Mouse (Mus musculus): ENCODE data around the gene Lingo1.

The Lingo1 gene

DNA sequence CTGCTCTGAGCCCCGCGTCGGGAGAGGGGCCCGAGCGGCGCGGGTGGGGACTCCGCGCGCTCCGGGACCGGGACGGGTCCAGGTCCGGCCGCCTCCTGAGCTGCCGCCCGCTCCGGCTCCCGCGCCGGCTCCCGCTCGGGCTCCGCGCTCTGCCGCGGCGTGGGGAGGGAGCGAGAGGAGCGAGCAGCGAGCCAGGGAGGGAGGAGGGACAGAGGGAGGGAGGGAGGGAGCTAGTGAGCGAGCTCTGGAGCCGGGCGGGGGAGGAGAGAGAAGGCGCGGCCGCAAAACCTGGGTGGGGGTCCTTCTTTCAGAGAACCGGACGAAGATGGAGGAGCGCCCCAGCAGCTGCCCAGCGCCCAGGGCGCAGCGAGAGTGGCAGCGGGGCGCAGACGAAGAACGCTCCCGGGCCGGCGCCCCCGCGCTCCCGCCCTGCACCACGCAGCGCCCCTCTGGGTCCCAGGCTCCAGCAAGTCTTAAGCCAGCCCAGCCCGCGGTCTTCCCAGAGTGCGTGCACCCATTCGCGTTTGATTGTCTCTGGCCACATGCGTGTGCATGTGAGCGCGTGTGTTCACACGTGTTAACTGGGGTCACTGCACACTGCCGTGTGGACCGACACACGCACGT, 160.7 kb downstream of the Lingo1 start:
- Histone ChIP-seq H3K9me3 (ENCODE audit: low read length) (no peaks in the 10 kb centered on the region), H3K27me3 (ENCODE audit: insufficient read depth, low read length) (peaks cover 88% of the 10 kb centered on the region), H3K36me3 (ENCODE audit: insufficient read depth, low read length) (no peaks in the 10 kb centered on the region), H3K4me3 (replicated peaks; ENCODE audit: low read length) (peak overlapping the region; percentile 84), H3K4me1 (replicated peaks; ENCODE audit: low read depth, low read length) (peaks cover 43% of the 10 kb centered on the region)
- TF ChIP-seq POU5F1 (IDR thresholded peaks at IDR 0.05; ENCODE audit: borderline replicate concordance, low read length) (no peak), CTCF (conservative IDR thresholded peaks at IDR 0.05; ENCODE audit: low read length) (no peak), NANOG (IDR thresholded peaks at IDR 0.05; ENCODE audit: borderline replicate concordance, low read length) (no peak)

DNA sequence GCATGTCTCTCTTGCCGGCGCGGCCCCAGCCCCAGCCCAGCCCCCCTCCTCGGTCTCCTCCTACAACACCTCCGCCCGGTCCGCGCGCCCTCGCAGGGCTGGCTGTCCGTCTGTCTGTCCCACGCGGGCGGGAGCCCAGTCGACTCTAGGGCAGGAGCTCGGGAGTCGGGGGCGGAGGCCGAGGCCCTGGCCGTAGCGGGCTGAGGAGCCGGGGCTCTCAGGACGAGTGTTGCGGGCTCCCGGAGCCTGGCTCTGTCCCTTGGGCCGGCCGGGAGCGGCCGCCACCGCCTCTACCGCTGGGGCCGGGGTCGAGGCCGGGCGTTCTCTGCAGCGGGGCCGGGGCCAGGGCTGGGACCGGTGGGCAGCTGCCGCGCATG, 161.2 kb downstream of the Lingo1 start:
- peak overlapping the region; percentile 84 for H3K4me3 ChIP-seq (replicated peaks; ENCODE audit: low read length)
- TF ChIP-seq NANOG (IDR thresholded peaks at IDR 0.05; ENCODE audit: borderline replicate concordance, low read length): no peak
- no peak for TF ChIP-seq POU5F1 (IDR thresholded peaks at IDR 0.05; ENCODE audit: borderline replicate concordance, low read length)
- TF ChIP-seq CTCF (conservative IDR thresholded peaks at IDR 0.05; ENCODE audit: low read length): no peak
- peaks cover 83% of the 10 kb centered on the region for H3K27me3 ChIP-seq (ENCODE audit: insufficient read depth, low read length)
- peaks cover 43% of the 10 kb centered on the region for H3K4me1 ChIP-seq (replicated peaks; ENCODE audit: low read depth, low read length)
- no peaks in the 10 kb centered on the region for H3K36me3 ChIP-seq (ENCODE audit: insufficient read depth, low read length)
- no peaks in the 10 kb centered on the region for H3K9me3 ChIP-seq (ENCODE audit: low read length)

DNA sequence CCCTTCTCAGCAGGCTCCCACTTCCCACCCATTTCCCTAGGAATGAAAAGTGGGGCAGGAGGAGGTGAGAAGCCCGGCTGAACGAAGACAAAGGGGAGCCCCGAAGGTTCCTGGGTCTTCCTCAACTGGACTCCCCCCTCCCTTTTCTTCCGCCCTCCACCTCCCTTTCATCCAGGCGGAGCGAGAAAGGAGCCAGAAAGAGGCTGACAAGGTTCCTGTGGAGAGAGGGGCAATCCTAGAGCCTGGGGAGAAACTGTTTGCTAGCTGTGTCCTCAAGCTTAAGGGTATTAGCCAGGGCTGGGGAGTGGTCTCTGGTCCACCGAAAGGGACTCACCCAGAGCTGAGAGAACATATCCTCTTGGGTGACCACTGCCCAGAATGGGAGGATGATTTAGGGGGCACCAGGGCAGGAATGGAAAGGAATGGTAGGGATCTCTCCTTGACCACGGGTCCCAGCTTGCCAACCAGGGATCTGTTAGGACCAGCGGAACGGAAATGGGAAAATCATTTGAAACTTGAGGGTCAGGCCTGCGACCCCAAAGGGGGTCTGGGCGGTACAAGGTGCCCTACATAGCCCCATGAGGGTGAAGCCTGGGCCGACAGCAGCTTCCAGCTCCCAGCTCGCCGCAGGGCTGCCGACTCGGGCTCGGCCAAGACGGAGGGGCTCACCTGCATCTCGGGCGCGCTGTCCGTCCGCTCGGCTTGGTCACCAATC, 161.7 kb downstream of the Lingo1 start:
- TF ChIP-seq CTCF (conservative IDR thresholded peaks at IDR 0.05; ENCODE audit: low read length) (no peak), NANOG (IDR thresholded peaks at IDR 0.05; ENCODE audit: borderline replicate concordance, low read length) (no peak), POU5F1 (IDR thresholded peaks at IDR 0.05; ENCODE audit: borderline replicate concordance, low read length) (no peak)
- Histone ChIP-seq H3K4me1 (replicated peaks; ENCODE audit: low read depth, low read length) (peaks cover 43% of the 10 kb centered on the region), H3K4me3 (replicated peaks; ENCODE audit: low read length) (peak overlapping the region; percentile 84), H3K27me3 (ENCODE audit: insufficient read depth, low read length) (peaks cover 78% of the 10 kb centered on the region), H3K9me3 (ENCODE audit: low read length) (no peaks in the 10 kb centered on the region), H3K36me3 (ENCODE audit: insufficient read depth, low read length) (no peaks in the 10 kb centered on the region)

DNA sequence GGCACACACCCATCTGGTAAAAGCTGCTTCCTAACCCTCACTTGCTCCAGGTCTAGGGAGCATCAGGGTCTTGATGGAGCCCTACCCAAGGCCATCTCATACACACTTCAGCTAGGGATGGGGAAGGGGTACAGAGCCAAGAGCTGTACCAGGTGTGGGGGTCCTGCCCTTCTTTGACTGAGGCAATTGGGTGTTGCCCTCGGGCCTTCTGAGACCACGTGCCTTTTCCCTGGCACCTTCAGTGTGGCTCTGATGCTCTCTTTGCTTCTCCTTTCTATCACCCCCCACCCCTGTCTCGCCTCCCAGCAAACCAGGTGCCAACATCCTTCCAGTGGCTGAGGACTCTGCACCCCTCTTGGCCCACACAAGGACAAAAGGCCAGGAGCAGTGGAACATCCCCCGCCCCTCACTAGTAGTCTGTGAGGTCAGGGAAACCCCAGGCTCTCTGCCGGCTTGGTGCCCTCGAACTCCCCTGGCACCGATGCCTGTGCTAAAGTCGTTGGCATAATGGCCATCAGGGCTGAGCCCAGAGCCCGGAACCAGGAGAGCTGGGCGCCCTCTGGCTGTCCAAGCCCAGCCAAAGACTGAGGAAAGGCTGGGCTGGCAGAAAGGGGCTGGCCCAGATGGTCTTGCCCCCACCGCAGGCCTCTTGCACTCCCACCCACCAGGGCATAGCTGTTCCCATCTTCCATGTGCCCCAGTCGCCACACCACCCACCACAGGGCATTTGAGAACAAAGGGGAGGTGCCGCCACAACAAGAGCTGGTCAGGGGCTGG, 162.6 kb downstream of the Lingo1 start:
- TF ChIP-seq POU5F1 (IDR thresholded peaks at IDR 0.05; ENCODE audit: borderline replicate concordance, low read length) (no peak), CTCF (conservative IDR thresholded peaks at IDR 0.05; ENCODE audit: low read length) (no peak), NANOG (IDR thresholded peaks at IDR 0.05; ENCODE audit: borderline replicate concordance, low read length) (no peak)
- H3K36me3 ChIP-seq (ENCODE audit: insufficient read depth, low read length): no peaks in the 10 kb centered on the region
- peaks cover 68% of the 10 kb centered on the region for H3K27me3 ChIP-seq (ENCODE audit: insufficient read depth, low read length)
- H3K9me3 ChIP-seq (ENCODE audit: low read length): no peaks in the 10 kb centered on the region
- H3K4me1 ChIP-seq (replicated peaks; ENCODE audit: low read depth, low read length): peaks cover 38% of the 10 kb centered on the region
- peak overlapping the region; percentile 84 for H3K4me3 ChIP-seq (replicated peaks; ENCODE audit: low read length)

DNA sequence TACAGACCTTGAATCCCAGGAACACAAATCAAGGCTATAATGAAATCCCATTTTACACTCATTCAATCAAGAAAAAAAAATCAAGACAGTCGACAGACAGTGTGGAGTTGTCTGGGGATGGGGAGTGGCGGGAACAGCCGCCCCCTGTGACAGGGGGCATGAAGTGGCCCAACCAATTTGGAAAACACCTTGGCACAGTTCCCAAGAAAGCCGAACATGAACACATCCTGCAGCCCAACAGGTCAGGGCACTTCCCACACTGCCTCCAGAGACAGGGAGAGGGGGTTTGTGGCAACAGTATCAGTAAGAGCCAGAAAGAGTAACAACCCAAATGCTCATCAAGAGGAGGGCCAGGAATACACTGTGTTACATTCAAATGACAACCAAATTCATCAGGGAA, 165.3 kb downstream of the Lingo1 start:
- H3K27me3 ChIP-seq (ENCODE audit: insufficient read depth, low read length): peaks cover 68% of the 10 kb centered on the region
- no peak for TF ChIP-seq CTCF (conservative IDR thresholded peaks at IDR 0.05; ENCODE audit: low read length)
- no peak for TF ChIP-seq POU5F1 (IDR thresholded peaks at IDR 0.05; ENCODE audit: borderline replicate concordance, low read length)
- no peak for TF ChIP-seq NANOG (IDR thresholded peaks at IDR 0.05; ENCODE audit: borderline replicate concordance, low read length)
- no peaks in the 10 kb centered on the region for H3K36me3 ChIP-seq (ENCODE audit: insufficient read depth, low read length)
- H3K4me3 ChIP-seq (replicated peaks; ENCODE audit: low read length): no peak overlapping the region
- no peaks in the 10 kb centered on the region for H3K9me3 ChIP-seq (ENCODE audit: low read length)
- H3K4me1 ChIP-seq (replicated peaks; ENCODE audit: low read depth, low read length): peaks cover 15% of the 10 kb centered on the region

DNA sequence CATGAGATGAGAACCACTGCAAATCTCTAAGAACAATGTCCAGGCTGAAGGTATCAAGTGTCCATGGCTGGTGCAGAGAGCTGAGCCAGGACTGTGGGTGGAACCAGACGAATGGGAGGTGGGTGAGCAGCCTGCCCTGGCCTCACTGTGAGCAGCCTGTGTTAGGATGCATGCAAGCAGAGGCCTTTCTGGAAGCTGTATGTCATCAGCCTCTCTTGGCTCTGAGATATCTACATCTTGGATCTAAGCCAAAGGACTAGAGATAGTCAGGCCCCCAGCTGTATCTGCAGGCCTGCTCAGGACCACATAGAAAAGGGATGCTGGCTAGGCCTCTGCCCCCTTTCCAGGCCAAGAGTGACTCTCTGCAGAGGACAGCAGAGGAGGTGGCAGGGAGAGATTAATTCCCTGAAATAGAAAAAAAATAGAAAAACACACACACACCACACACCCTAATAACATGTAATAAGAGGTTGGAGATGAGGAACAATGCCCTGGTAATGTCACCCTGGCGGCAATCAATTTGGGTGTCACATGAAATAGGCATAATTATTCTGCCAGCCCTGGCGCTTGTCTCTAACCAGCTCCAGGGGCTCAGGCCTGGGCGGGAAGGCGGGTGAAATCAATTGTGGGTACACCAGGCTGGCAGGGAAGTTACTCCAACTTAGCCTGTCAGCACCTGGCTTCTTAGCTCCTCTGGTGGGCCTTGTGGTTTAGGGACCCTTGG, 166.4 kb downstream of the Lingo1 start:
- Histone ChIP-seq H3K36me3 (ENCODE audit: insufficient read depth, low read length) (no peaks in the 10 kb centered on the region), H3K4me3 (replicated peaks; ENCODE audit: low read length) (no peak overlapping the region), H3K4me1 (replicated peaks; ENCODE audit: low read depth, low read length) (peaks cover 17% of the 10 kb centered on the region), H3K9me3 (ENCODE audit: low read length) (no peaks in the 10 kb centered on the region), H3K27me3 (ENCODE audit: insufficient read depth, low read length) (peaks cover 65% of the 10 kb centered on the region)
- no peak for TF ChIP-seq POU5F1 (IDR thresholded peaks at IDR 0.05; ENCODE audit: borderline replicate concordance, low read length)
- TF ChIP-seq CTCF (conservative IDR thresholded peaks at IDR 0.05; ENCODE audit: low read length): no peak
- no peak for TF ChIP-seq NANOG (IDR thresholded peaks at IDR 0.05; ENCODE audit: borderline replicate concordance, low read length)

DNA sequence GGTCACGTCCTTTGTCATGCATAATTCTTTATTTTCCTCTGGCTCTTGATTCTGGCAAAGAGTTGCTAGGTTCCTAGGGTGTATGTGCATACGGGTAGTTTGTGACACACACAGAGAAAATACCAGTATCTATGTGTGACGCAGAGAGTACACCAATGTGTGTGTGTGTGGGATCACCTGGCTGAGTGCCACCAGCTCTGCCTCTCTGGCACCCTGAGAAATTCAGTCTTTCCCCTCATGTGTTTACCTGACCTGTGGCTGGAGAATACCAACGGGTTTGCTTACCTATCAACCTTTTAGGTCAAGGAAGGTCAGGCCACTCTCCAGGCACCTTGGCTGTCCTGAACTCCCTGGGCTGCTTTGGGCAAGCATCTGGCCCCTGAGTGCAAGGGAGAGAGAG, 169.0 kb downstream of the Lingo1 start:
- no peak overlapping the region for H3K4me3 ChIP-seq (replicated peaks; ENCODE audit: low read length)
- H3K27me3 ChIP-seq (ENCODE audit: insufficient read depth, low read length): peaks cover 63% of the 10 kb centered on the region
- H3K36me3 ChIP-seq (ENCODE audit: insufficient read depth, low read length): no peaks in the 10 kb centered on the region
- TF ChIP-seq NANOG (IDR thresholded peaks at IDR 0.05; ENCODE audit: borderline replicate concordance, low read length) (no peak), POU5F1 (IDR thresholded peaks at IDR 0.05; ENCODE audit: borderline replicate concordance, low read length) (no peak), CTCF (conservative IDR thresholded peaks at IDR 0.05; ENCODE audit: low read length) (no peak)
- H3K4me1 ChIP-seq (replicated peaks; ENCODE audit: low read depth, low read length): peaks cover 22% of the 10 kb centered on the region
- H3K9me3 ChIP-seq (ENCODE audit: low read length): no peaks in the 10 kb centered on the region

DNA sequence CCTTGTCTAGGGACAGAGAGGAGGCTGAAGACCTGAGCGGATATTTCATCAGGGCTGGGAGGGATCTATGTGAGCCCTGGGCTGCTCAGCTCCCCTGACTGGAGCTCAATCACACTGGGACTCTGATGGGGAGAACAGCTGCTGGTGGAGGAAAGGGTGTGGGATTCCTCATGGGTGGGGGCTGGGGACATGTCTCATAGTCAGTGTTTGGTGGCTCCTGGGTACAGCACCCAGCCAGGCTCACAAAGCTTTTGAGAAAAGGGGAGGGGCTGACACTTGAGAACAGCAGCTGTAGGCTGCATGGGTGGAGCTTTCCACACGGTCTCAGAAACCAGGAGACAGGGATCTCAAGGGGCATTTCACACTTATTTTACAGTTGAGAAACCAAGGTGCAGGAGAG, 171.3 kb downstream of the Lingo1 start:
- Histone ChIP-seq H3K27me3 (ENCODE audit: insufficient read depth, low read length) (peaks cover 76% of the 10 kb centered on the region), H3K9me3 (ENCODE audit: low read length) (no peaks in the 10 kb centered on the region), H3K4me1 (replicated peaks; ENCODE audit: low read depth, low read length) (peaks cover 39% of the 10 kb centered on the region), H3K36me3 (ENCODE audit: insufficient read depth, low read length) (no peaks in the 10 kb centered on the region), H3K4me3 (replicated peaks; ENCODE audit: low read length) (no peak overlapping the region)
- TF ChIP-seq CTCF (conservative IDR thresholded peaks at IDR 0.05; ENCODE audit: low read length) (no peak), NANOG (IDR thresholded peaks at IDR 0.05; ENCODE audit: borderline replicate concordance, low read length) (no peak), POU5F1 (IDR thresholded peaks at IDR 0.05; ENCODE audit: borderline replicate concordance, low read length) (no peak)

All from E14TG2a.4 (cell line).